Mouse (Mus musculus) kidney, postnatal 0 days (tissue): ENCODE data around the gene Plaa. TPM values are rescaled to one million over a fixed set of nuclear protein-coding genes. Genes with fewer than 3 reads are reported as not detected.
"Not testable (repeated sequence)": the region's sequence is repeated elsewhere in the genome, so short reads cannot be mapped to it uniquely, and the experiment has no call there.

Source experiments
- ATAC-seq: fragments of 200-750 bp; cut with Nextera tagmentation; replicated peaks from 2 replicates; pipeline ENCODE4 v1.8.0; 2017; ENCODE audit warnings: low read depth, moderate number of reproducible peaks, moderate TSS enrichment, moderate library complexity; ENCODE audit not compliant: low FRiP score
- DNase-seq: peaks from one replicate; pipeline ENCODE4 v3.0.0-alpha.2; 2016; ENCODE audit warnings: low spot score
- H3K27ac ChIP-seq: fragments of 300-500 bp; sonication (generic); 2 replicates; pipeline ENCODE4 v1.5.1; 2014; ENCODE audit warnings: mild to moderate bottlenecking
- H3K27me3 ChIP-seq: fragments of 300-500 bp; sonication (generic); 2 replicates; pipeline ENCODE4 v1.6.1; 2014; ENCODE audit warnings: low read length, mixed read lengths; ENCODE audit not compliant: insufficient read depth
- H3K36me3 ChIP-seq: fragments of 300-500 bp; sonication (generic); 2 replicates; pipeline ENCODE4 v1.6.1; 2014; ENCODE audit warnings: low read length, mixed read lengths; ENCODE audit not compliant: insufficient read depth
- H3K4me1 ChIP-seq: fragments of 300-500 bp; sonication (generic); replicated peaks from 2 replicates; pipeline ENCODE4 v1.6.1; 2014; ENCODE audit warnings: antibody characterized with exemption, low read length, mixed read lengths; ENCODE audit not compliant: insufficient read depth
- H3K4me2 ChIP-seq: fragments of 300-500 bp; sonication (generic); 2 replicates; pipeline ENCODE4 v1.6.1; 2014; ENCODE audit warnings: mild to moderate bottlenecking, low read length, moderate library complexity, mixed read lengths
- H3K4me3 ChIP-seq: fragments of 300-500 bp; sonication (generic); replicated peaks from 2 replicates; pipeline ENCODE4 v1.5.1; 2014; ENCODE audit warnings: low read depth, low read length
- H3K9ac ChIP-seq: fragments of 300-500 bp; sonication (generic); 2 replicates; pipeline ENCODE4 v1.6.1; 2014; ENCODE audit warnings: low read depth, low read length
- H3K9me3 ChIP-seq: fragments of 300-500 bp; sonication (generic); replicated peaks from 2 replicates; pipeline ENCODE4 v1.6.1; 2016; ENCODE audit warnings: low read length, inconsistent platforms, mixed read lengths
- CTCF ChIP-seq: IDR thresholded peaks from 2 replicates; pipeline ENCODE4 v1.5.1; 2016; ENCODE audit warnings: antibody characterized with exemption, low read depth, mild to moderate bottlenecking, moderate library complexity
- WGBS: fragments of 180-500 bp; shearing (Covaris S2); extraction: QIAGEN DNeasy Blood & Tissue Kit; methylation state at CpG from one replicate; pipeline ENCODE4 v1.1.7; 2014; 5-methylcytosine and 5-hydroxymethylcytosine counted together
- polyA plus RNA-seq: library from polyadenylated mRNA; unstranded; fragments of >200 nt; fragmentation: Nextera tagmentation; extraction: Ambion mirVana; gene quantifications from 2 replicates; pipeline ENCODE4 v1.2.1, GENCODE M21; 2015

Plaa gene
- polyA plus RNA-seq, result 60.9 and 65.5 TPM in 2 replicates

- TF ChIP-seq CTCF, result no peak
- peaks cover 6% of the 10 kb centered on the region; the same call in 1 of the 2 replicates for H3K4me1 ChIP-seq
- under 1% methylated on average over 56 of the region's 61 CpGs for WGBS
Observed at GRCm38 (mm10) chr4:94603031-94603629, at the start of gene Plaa. TSS of gene Plaa (minus strand) at chr4:94603244.

GRCm38 (mm10) chr4:94650426-94651175, 47.6 kb upstream of the Plaa start:
- not testable (repeated sequence) for DNase-seq, H3K4me1 ChIP-seq, H3K9ac ChIP-seq, H3K27me3 ChIP-seq, ATAC-seq, H3K4me3 ChIP-seq, H3K4me2 ChIP-seq, H3K27ac ChIP-seq, H3K9me3 ChIP-seq
- 91% methylated on average over 5 of the region's 5 CpGs for WGBS
- peaks cover 10% of the 10 kb centered on the region; the same call in 1 of the 2 replicates for H3K36me3 ChIP-seq

More at GRCm38 (mm10) chr4:94603031-94603629, at the start of gene Plaa:
- H3K4me2 ChIP-seq, result peak within 1 kb of the TSS; percentile 68
- H3K9ac ChIP-seq, result peak within 1 kb of the TSS; percentile 91
- H3K36me3 ChIP-seq, result no peaks in the 10 kb centered on the region
- DNase-seq (peak; percentile 96), ATAC-seq (peak; percentile 98)
- H3K9me3 ChIP-seq, result no peaks in the 10 kb centered on the region
- peak within 1 kb of the TSS; percentile 97 for H3K4me3 ChIP-seq
- peak within 1 kb of the TSS; percentile 96 for H3K27ac ChIP-seq
- no peaks in the 10 kb centered on the region for H3K27me3 ChIP-seq

GRCm38 (mm10) chr4:94649920-94650319, 46.9 kb upstream of the Plaa start, which contains the start of gene Lrrc19:
TSS of gene Lrrc19 (minus strand) at chr4:94650144.
- Histone ChIP-seq H3K4me1 (no peaks in the 10 kb centered on the region), H3K9ac (no peak within 1 kb of the TSS), H3K4me3 (no peak within 1 kb of the TSS), H3K4me2 (no peak within 1 kb of the TSS), H3K27ac (no peak within 1 kb of the TSS), H3K27me3 (no peaks in the 10 kb centered on the region), H3K36me3 (peaks cover 10% of the 10 kb centered on the region; the same call in 1 of the 2 replicates), H3K9me3 (no peaks in the 10 kb centered on the region)
- 76% methylated on average over 3 of the region's 3 CpGs for WGBS
- TF ChIP-seq CTCF, result no peak
- ATAC-seq (no peak), DNase-seq (no peak)

- H3K4me1 ChIP-seq, result no peaks in the 10 kb centered on the region
- H3K27ac ChIP-seq, result no peak overlapping the region
- TF ChIP-seq CTCF, result no peak
- H3K9me3 ChIP-seq, result no peaks in the 10 kb centered on the region
- DNase-seq (no peak), ATAC-seq (no peak)
- H3K27me3 ChIP-seq, result no peaks in the 10 kb centered on the region
- no peaks in the 10 kb centered on the region for H3K36me3 ChIP-seq
- WGBS, result 98% methylated on average over 2 of the region's 2 CpGs
- no peak overlapping the region for H3K4me2 ChIP-seq
- no peak overlapping the region for H3K4me3 ChIP-seq
- no peak overlapping the region for H3K9ac ChIP-seq
Observed at GRCm38 (mm10) chr4:94643141-94643540, 40.1 kb upstream of the Plaa start.

- 90% methylated on average over 2 of the region's 2 CpGs for WGBS
- H3K4me3 ChIP-seq, result no peak overlapping the region
- H3K36me3 ChIP-seq, result 0 out of 2 replicates have a peak, but pooled peaks cover 11% of the 10 kb centered on the region
- H3K27ac ChIP-seq, result no peak overlapping the region
- no peak for TF ChIP-seq CTCF
- no peak for DNase-seq
- H3K4me2 ChIP-seq, result no peak overlapping the region
- no peaks in the 10 kb centered on the region for H3K4me1 ChIP-seq
- H3K9ac ChIP-seq, result no peak overlapping the region
- no peaks in the 10 kb centered on the region for H3K9me3 ChIP-seq
- ATAC-seq, result no peak
- H3K27me3 ChIP-seq, result no peaks in the 10 kb centered on the region
Observed at GRCm38 (mm10) chr4:94620077-94620476, 17.0 kb upstream of the Plaa start.

- no peaks in the 10 kb centered on the region for H3K9me3 ChIP-seq
- peak overlapping the region; percentile 67 for H3K4me3 ChIP-seq
- no peak for DNase-seq
- peak; percentile 79 for ATAC-seq
- no peak for TF ChIP-seq CTCF
- H3K9ac ChIP-seq, result peak overlapping the region; percentile 80
- H3K36me3 ChIP-seq, result no peaks in the 10 kb centered on the region
- under 1% methylated on average over 18 of the region's 18 CpGs for WGBS
- H3K4me1 ChIP-seq, result no peaks in the 10 kb centered on the region
- peak overlapping the region; percentile 66 for H3K4me2 ChIP-seq
- peak overlapping the region; percentile 89 for H3K27ac ChIP-seq
- H3K27me3 ChIP-seq, result no peaks in the 10 kb centered on the region
Observed at GRCm38 (mm10) chr4:94614627-94615006, 11.6 kb upstream of the Plaa start.
